Mouse (Mus musculus) ovary, postnatal 36 days (tissue): ENCODE results near the gene 1190005I06Rik.

ENCODE experiments used
- DNase-seq: peaks from one replicate; pipeline ENCODE4 v3.0.0; 2022; ENCODE audit warnings: low spot score, mixed read lengths

Gene 1190005I06Rik

GRCm38 (mm10) chr8:120667561-120668373 lies 20.3 kb upstream of the 1190005I06Rik start, which contains the start of the genes Gm27021 and Cox4i1:
TSS of gene Gm27021 (minus strand) at chr8:120668079.
TSS of gene Cox4i1 (plus strand) at chr8:120668222.
- peak; percentile 92 for DNase-seq

GRCm38 (mm10) chr8:120666807-120667470 lies 19.5 kb upstream of the 1190005I06Rik start:
- DNase-seq: no peak

- no peak for DNase-seq
Measured at GRCm38 (mm10) chr8:120665726-120666455, 18.5 kb upstream of the 1190005I06Rik start.

- no peak for DNase-seq
Measured at GRCm38 (mm10) chr8:120664566-120664965, 17.1 kb upstream of the 1190005I06Rik start.

- DNase-seq: no peak
Measured at GRCm38 (mm10) chr8:120657415-120657814, 10.0 kb upstream of the 1190005I06Rik start.

- DNase-seq: no peak
Measured at GRCm38 (mm10) chr8:120656322-120657052, 9.1 kb upstream of the 1190005I06Rik start.

- peak; percentile 79 for DNase-seq
Measured at GRCm38 (mm10) chr8:120644663-120645062, 2.8 kb downstream of the 1190005I06Rik start.

GRCm38 (mm10) chr8:120642031-120642662 lies 5.3 kb downstream of the 1190005I06Rik start:
- DNase-seq: no peak

- no peak for DNase-seq
Measured at GRCm38 (mm10) chr8:120641245-120641644, 6.2 kb downstream of the 1190005I06Rik start.

- peak; percentile 71 for DNase-seq
Measured at GRCm38 (mm10) chr8:120634329-120634839, 13.0 kb downstream of the 1190005I06Rik start.

- DNase-seq: no peak
Measured at GRCm38 (mm10) chr8:120633665-120634271, 13.7 kb downstream of the 1190005I06Rik start.

GRCm38 (mm10) chr8:120632969-120633664 lies 14.3 kb downstream of the 1190005I06Rik start:
- DNase-seq: no peak

GRCm38 (mm10) chr8:120631441-120632375 lies 15.7 kb downstream of the 1190005I06Rik start:
- no peak for DNase-seq

GRCm38 (mm10) chr8:120630848-120631247 lies 16.6 kb downstream of the 1190005I06Rik start:
- DNase-seq: no peak

- no peak for DNase-seq
Measured at GRCm38 (mm10) chr8:120630031-120630430, 17.4 kb downstream of the 1190005I06Rik start.

GRCm38 (mm10) chr8:120627298-120627697 lies 20.1 kb downstream of the 1190005I06Rik start:
- DNase-seq: no peak

GRCm38 (mm10) chr8:120626461-120626860 lies 21.0 kb downstream of the 1190005I06Rik start:
- no peak for DNase-seq

- no peak for DNase-seq
Measured at GRCm38 (mm10) chr8:120623608-120624007, 23.8 kb downstream of the 1190005I06Rik start.

- DNase-seq: no peak
Measured at GRCm38 (mm10) chr8:120622161-120622560, 25.3 kb downstream of the 1190005I06Rik start.
